Mouse (Mus musculus) forebrain, embryonic 14.5 days (tissue): ENCODE data around the gene Pcbp2. TPM values are rescaled to one million over a fixed set of nuclear protein-coding genes. Genes with fewer than 3 reads are reported as not detected.

ENCODE experiments used
- ATAC-seq: fragments of 200-750 bp; cut with Nextera tagmentation; 2 replicates; pipeline ENCODE4 v1.8.0; 2017; ENCODE audit warnings: mild to moderate bottlenecking, moderate library complexity
- DNase-seq: peaks from one replicate; pipeline ENCODE4 v3.0.0-alpha.2; 2015; ENCODE audit warnings: low spot score
- H3K27ac ChIP-seq: fragments of 300-500 bp; sonication (generic); 2 replicates; pipeline ENCODE4 v1.5.1; 2014; ENCODE audit warnings: low read depth, mild to moderate bottlenecking, control low read depth, low read length, moderate library complexity
- H3K27me3 ChIP-seq: fragments of 300-500 bp; sonication (generic); replicated peaks from 2 replicates; pipeline ENCODE4 v1.6.1; 2014; ENCODE audit warnings: low read length, control low read depth, mixed read lengths; ENCODE audit not compliant: control insufficient read depth, insufficient read depth
- H3K36me3 ChIP-seq: fragments of 300-500 bp; sonication (generic); 2 replicates; pipeline ENCODE4 v1.6.1; 2014; ENCODE audit warnings: low read length, control low read depth; ENCODE audit not compliant: control insufficient read depth, insufficient read depth
- H3K4me1 ChIP-seq: fragments of 300-500 bp; sonication (generic); 2 replicates; pipeline ENCODE4 v1.6.1; 2014; ENCODE audit warnings: antibody characterized with exemption, low read length, control low read depth; ENCODE audit not compliant: control insufficient read depth, insufficient read depth
- H3K4me2 ChIP-seq: fragments of 300-500 bp; sonication (generic); 2 replicates; pipeline ENCODE4 v1.6.1; 2014; ENCODE audit warnings: mild to moderate bottlenecking, control low read depth, low read length
- H3K4me3 ChIP-seq: fragments of 300-500 bp; sonication (generic); 2 replicates; pipeline ENCODE4 v1.5.1; 2014; ENCODE audit warnings: low read depth, low read length, control low read depth
- H3K9ac ChIP-seq: fragments of 300-500 bp; sonication (generic); 2 replicates; pipeline ENCODE4 v1.6.1; 2014; ENCODE audit warnings: mild to moderate bottlenecking, low read length, control low read depth, moderate library complexity
- H3K9me3 ChIP-seq: fragments of 300-500 bp; sonication (generic); replicated peaks from 2 replicates; pipeline ENCODE4 v1.6.1; 2016; ENCODE audit warnings: low read length, control low read depth, mixed read lengths; ENCODE audit not compliant: control insufficient read depth
- WGBS: fragments of 180-500 bp; shearing (Covaris S2); extraction: QIAGEN DNeasy Blood & Tissue Kit; methylation state at CpG from one replicate; pipeline ENCODE4 v1.1.7; 2014; 5-methylcytosine and 5-hydroxymethylcytosine counted together
- polyA plus RNA-seq: library from polyadenylated mRNA; unstranded; fragments of >200 nt; fragmentation: Nextera tagmentation; extraction: Ambion mirVana; gene quantifications from 2 replicates; pipeline ENCODE4 v1.2.1, GENCODE M21; 2014

The Pcbp2 gene
- 187 and 226 TPM in 2 replicates for polyA plus RNA-seq

DNA sequence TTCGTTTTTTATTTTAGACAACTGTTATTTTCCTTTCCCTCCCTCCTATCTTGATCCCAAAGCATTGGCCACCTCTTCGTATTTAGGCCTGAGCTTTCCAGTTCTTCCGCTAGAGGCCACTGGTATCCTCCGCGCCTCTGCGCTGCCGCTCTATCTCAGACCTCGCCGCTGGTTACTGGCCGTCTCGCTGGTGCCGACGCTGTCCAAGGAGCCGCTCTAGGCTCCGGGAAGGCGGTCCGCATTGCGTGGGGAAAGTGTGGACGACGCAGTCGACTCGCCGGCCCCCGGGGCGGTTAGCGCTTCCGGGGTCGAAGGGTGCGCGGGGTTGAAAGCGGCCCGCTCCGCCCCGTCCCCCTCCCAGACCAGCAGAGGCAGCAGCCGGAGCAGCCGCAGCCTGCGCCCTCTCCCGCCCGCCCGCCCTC lies at the start of gene Pcbp2:
Pcbp2 (plus strand) TSS at position 357 of the 422 bp plus-strand sequence.
- Histone ChIP-seq H3K4me2 (peak within 1 kb of the TSS; percentile 71), H3K4me1 (peaks cover 14% of the 10 kb centered on the region), H3K27ac (peak within 1 kb of the TSS; percentile 96), H3K9me3 (no peaks in the 10 kb centered on the region), H3K4me3 (peak within 1 kb of the TSS; percentile 83), H3K36me3 (peaks cover 17% of the 10 kb centered on the region), H3K9ac (peak within 1 kb of the TSS; percentile 94), H3K27me3 (no peaks in the 10 kb centered on the region)
- under 1% methylated on average over 34 of the region's 40 CpGs for WGBS
- peak; percentile 99 for ATAC-seq
- peak; percentile 99 for DNase-seq

GRCm38 (mm10) chr15:102420986-102421385 lies 49.4 kb upstream of the Pcbp2 start:
- ATAC-seq (no peak), DNase-seq (no peak)
- no peak overlapping the region for H3K9ac ChIP-seq
- no peaks in the 10 kb centered on the region for H3K4me1 ChIP-seq
- H3K9me3 ChIP-seq = no peaks in the 10 kb centered on the region
- no peaks in the 10 kb centered on the region for H3K27me3 ChIP-seq
- WGBS = 75% methylated on average over 1 of the region's 1 CpGs
- H3K27ac ChIP-seq = no peak overlapping the region
- no peak overlapping the region for H3K4me2 ChIP-seq
- H3K36me3 ChIP-seq = peaks cover 23% of the 10 kb centered on the region
- no peak overlapping the region for H3K4me3 ChIP-seq

GRCm38 (mm10) chr15:102421437-102421836 lies 48.9 kb upstream of the Pcbp2 start:
- Histone ChIP-seq H3K4me1 (no peaks in the 10 kb centered on the region), H3K4me2 (no peak overlapping the region), H3K9ac (no peak overlapping the region), H3K27ac (no peak overlapping the region), H3K9me3 (no peaks in the 10 kb centered on the region), H3K27me3 (no peaks in the 10 kb centered on the region), H3K4me3 (no peak overlapping the region), H3K36me3 (peaks cover 26% of the 10 kb centered on the region)
- DNase-seq = peak; percentile 86
- ATAC-seq = no peak
- WGBS = 57% methylated on average over 3 of the region's 3 CpGs

- H3K9me3 ChIP-seq = no peaks in the 10 kb centered on the region
- H3K9ac ChIP-seq = no peak overlapping the region
- no peak overlapping the region for H3K27ac ChIP-seq
- 90% methylated on average over 2 of the region's 2 CpGs for WGBS
- H3K27me3 ChIP-seq = no peaks in the 10 kb centered on the region
- no peak overlapping the region for H3K4me3 ChIP-seq
- DNase-seq (no peak), ATAC-seq (no peak)
- H3K4me2 ChIP-seq = no peak overlapping the region
- H3K36me3 ChIP-seq = peaks cover 42% of the 10 kb centered on the region
- H3K4me1 ChIP-seq = no peaks in the 10 kb centered on the region
Measured at GRCm38 (mm10) chr15:102423602-102424240, 46.6 kb upstream of the Pcbp2 start.

DNA sequence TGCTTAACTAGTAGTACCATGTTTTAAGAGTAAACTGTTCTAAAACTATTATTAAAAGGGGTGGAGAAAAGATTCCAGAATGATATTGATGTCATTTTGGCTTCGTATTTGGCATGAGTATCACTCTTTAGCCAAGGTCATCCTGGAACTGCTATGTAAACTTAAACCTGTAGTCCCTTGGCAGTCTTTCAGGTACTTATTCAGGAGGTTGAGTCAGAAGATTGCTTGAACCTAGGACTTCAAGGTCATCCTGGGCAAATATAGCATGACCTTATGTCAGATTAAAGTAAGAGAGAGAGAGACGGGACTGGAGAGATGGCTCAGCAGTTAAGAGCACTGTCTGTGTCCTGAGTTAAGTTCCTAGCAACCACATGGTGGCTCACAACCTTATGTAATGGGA lies 45.7 kb upstream of the Pcbp2 start:
- DNase-seq = no peak
- Histone ChIP-seq H3K9me3 (no peaks in the 10 kb centered on the region), H3K4me1 (no peaks in the 10 kb centered on the region), H3K9ac (no peak overlapping the region), H3K4me2 (no peak overlapping the region), H3K4me3 (no peak overlapping the region), H3K36me3 (peaks cover 49% of the 10 kb centered on the region), H3K27ac (no peak overlapping the region), H3K27me3 (no peaks in the 10 kb centered on the region)
- no peak for ATAC-seq
- 93% methylated on average over 2 of the region's 2 CpGs for WGBS

- Histone ChIP-seq H3K4me2 (no peak overlapping the region), H3K4me3 (no peak overlapping the region), H3K27ac (no peak overlapping the region), H3K9me3 (no peaks in the 10 kb centered on the region), H3K9ac (no peak overlapping the region), H3K4me1 (no peaks in the 10 kb centered on the region), H3K27me3 (no peaks in the 10 kb centered on the region), H3K36me3 (peaks cover 69% of the 10 kb centered on the region)
- 97% methylated on average over 1 of the region's 1 CpGs for WGBS
- ATAC-seq = no peak
- no peak for DNase-seq
Measured at GRCm38 (mm10) chr15:102426963-102427362, 43.4 kb upstream of the Pcbp2 start.

DNA sequence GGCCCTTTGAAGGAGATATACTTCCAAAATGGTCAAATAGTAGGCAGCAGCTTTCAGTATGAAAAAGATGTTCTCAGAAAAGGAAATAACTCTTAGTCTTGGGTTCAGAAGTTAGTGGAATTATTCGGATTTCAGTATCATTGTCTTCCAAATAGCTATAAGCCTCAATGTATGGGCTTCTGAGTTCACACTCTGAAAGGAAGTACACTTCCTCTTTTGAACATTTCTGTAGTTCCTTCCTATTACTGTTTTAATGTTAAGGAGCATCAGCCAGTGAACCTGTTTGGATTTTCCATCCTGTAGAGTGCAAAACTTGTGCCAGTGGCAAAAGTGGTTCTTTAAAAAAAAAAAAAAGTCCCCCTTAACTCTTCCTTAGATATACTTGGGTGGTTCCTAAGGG lies 38.3 kb upstream of the Pcbp2 start:
- Histone ChIP-seq H3K27ac (no peak overlapping the region), H3K27me3 (no peaks in the 10 kb centered on the region), H3K9ac (no peak overlapping the region), H3K4me1 (no peaks in the 10 kb centered on the region), H3K36me3 (peaks cover 90% of the 10 kb centered on the region), H3K4me3 (no peak overlapping the region), H3K9me3 (no peaks in the 10 kb centered on the region), H3K4me2 (no peak overlapping the region)
- 91% methylated on average over 1 of the region's 1 CpGs for WGBS
- DNase-seq (no peak), ATAC-seq (no peak)

DNA sequence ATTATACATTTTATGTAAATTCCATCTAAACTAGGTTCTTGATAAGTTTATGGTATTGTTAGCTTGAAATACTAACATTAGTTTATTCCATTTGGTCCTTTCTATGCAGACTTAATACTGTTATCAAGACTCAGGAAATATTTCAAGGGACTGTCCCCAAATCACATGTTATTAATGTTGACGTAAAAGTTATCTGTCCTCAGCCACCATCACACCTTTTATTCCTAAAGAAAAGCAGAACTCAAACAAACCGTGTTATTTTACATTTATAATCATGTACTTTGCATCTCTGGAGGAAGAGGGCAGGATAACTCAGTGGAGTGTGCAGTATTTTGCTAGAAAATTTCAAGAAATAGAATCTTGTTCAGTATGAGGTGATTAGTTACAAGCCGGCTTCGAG lies 37.2 kb upstream of the Pcbp2 start:
- H3K4me3 ChIP-seq = no peak overlapping the region
- no peak overlapping the region for H3K9ac ChIP-seq
- 92% methylated on average over 4 of the region's 4 CpGs for WGBS
- H3K9me3 ChIP-seq = no peaks in the 10 kb centered on the region
- H3K4me1 ChIP-seq = no peaks in the 10 kb centered on the region
- peaks cover 87% of the 10 kb centered on the region for H3K36me3 ChIP-seq
- H3K27ac ChIP-seq = no peak overlapping the region
- H3K27me3 ChIP-seq = no peaks in the 10 kb centered on the region
- DNase-seq (no peak), ATAC-seq (no peak)
- H3K4me2 ChIP-seq = no peak overlapping the region

DNA sequence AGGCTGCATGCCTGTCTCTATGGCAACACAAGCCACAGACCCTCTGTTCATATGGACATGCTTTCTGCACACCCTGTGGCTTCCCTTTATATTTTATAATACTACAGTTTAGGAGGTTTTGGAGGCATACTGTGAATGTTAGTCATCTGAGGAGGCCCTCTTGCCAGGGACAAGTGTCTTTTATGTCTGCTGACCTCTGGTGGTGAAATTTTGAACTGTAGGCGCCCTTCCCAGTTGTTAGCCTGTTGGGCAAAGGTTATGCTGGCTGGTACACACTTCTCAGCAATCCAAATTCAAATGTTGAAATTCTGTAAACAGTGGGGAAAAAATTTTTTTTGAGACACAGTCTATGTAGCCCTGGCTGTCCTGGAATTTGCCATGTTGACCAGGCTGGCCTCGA lies 27.8 kb upstream of the Pcbp2 start:
- Histone ChIP-seq H3K4me1 (no peaks in the 10 kb centered on the region), H3K4me3 (no peak overlapping the region), H3K36me3 (peaks cover 6% of the 10 kb centered on the region; the same call in 1 of the 2 replicates), H3K4me2 (no peak overlapping the region), H3K9ac (no peak overlapping the region), H3K27me3 (no peaks in the 10 kb centered on the region), H3K9me3 (no peaks in the 10 kb centered on the region), H3K27ac (no peak overlapping the region)
- ATAC-seq = 0 out of 2 replicates have a peak, but pooled peaks have one; percentile 20
- 49% methylated on average over 2 of the region's 2 CpGs for WGBS
- DNase-seq = peak; percentile 84
